Mouse (Mus musculus): ENCODE measurements around the gene Bcas3. TPM values are rescaled to one million over a fixed set of nuclear protein-coding genes. Genes with fewer than 3 reads are reported as not detected.

Gene Bcas3
- polyA plus RNA-seq, 1 experiment from 2014 or later = 13.6 TPM

DNA sequence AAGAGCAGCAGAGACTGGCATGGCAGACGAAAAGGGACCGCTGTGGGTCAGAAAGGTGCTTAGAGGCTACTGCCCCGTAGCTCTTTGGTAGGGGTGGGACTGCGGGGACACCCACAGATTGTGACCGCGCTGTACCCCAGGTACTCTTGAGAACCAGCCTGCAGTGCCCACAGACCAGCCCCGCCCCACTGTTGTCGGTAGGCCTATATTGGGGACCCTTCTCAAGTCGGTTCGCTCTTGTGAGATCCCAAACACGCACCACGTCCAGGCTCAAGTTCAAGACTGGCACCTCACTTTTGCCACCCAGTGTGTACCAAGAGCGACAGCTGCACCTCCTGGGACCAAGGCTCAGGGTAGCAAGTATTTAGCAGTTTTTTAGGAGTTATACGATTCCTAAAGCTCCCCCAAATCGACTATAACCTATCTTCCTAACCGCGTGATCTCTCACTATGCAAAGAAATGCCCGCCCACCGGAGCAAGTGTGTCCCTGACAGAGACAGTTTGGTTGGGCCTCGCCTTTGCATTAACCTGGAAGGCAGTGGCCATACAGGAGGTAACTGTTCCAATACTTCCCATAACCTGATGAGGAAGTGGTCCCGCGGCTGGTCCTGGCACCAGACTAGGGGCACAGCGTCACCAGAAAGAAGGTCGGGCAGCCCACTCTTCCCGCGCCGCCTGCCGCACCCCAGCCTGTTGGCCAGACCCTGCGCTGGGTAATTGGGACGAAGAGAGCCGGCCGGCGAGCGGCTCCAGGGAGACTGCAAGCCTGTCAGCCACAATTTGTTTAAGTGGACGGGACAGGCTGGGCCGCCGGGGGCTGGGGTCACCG lies 475.9 kb downstream of the Bcas3 start:
- no peak for TF ChIP-seq CTCF (IDR thresholded peaks at IDR 0.05; ENCODE audit: low read depth)
- no peak for TF ChIP-seq EP300 (IDR thresholded peaks at IDR 0.05; ENCODE audit: low read depth)
- H3K4me2 ChIP-seq (ENCODE audit: low read depth, low read length) = no peak overlapping the region
- 13% methylated on average over 38 of the region's 38 CpGs for WGBS (ENCODE audit: insufficient replicate concordance)

GRCm38 (mm10) chr11:85829520-85830440 lies 476.8 kb downstream of the Bcas3 start:
- ATAC-seq (no peak), DNase-seq (peak; percentile 18)
- Histone ChIP-seq H3K27ac (ENCODE audit: low read depth) (no peak overlapping the region), H3K27me3 (ENCODE audit: insufficient read depth, low read length) (peaks cover 89% of the 10 kb centered on the region), H3K4me3 (ENCODE audit: low read depth, low read length) (peak overlapping the region; percentile 11; the same call in 1 of the 2 replicates), H3K4me2 (ENCODE audit: low read depth, low read length) (peak overlapping the region; percentile 55), H3K9ac (replicated peaks) (no peak overlapping the region), H3K36me3 (replicated peaks; ENCODE audit: insufficient read depth, low read length) (no peaks in the 10 kb centered on the region), H3K4me1 (ENCODE audit: insufficient read depth) (peaks cover 15% of the 10 kb centered on the region), H3K9me3 (ENCODE audit: low read length) (no peaks in the 10 kb centered on the region)
- TF ChIP-seq CTCF (IDR thresholded peaks at IDR 0.05; ENCODE audit: low read depth) (no peak), EP300 (IDR thresholded peaks at IDR 0.05; ENCODE audit: low read depth) (no peak)
- 4% methylated on average over 59 of the region's 61 CpGs for WGBS (ENCODE audit: insufficient replicate concordance)

More for the DNA sequence above, 475.9 kb downstream of the Bcas3 start:
- no peak for ATAC-seq
- DNase-seq = no peak
- Histone ChIP-seq H3K9me3 (ENCODE audit: low read length) (no peaks in the 10 kb centered on the region), H3K27ac (ENCODE audit: low read depth) (no peak overlapping the region), H3K36me3 (replicated peaks; ENCODE audit: insufficient read depth, low read length) (no peaks in the 10 kb centered on the region), H3K4me3 (ENCODE audit: low read depth, low read length) (no peak overlapping the region), H3K4me1 (ENCODE audit: insufficient read depth) (peaks cover 15% of the 10 kb centered on the region), H3K9ac (replicated peaks) (no peak overlapping the region), H3K27me3 (ENCODE audit: insufficient read depth, low read length) (peaks cover 80% of the 10 kb centered on the region)

DNA sequence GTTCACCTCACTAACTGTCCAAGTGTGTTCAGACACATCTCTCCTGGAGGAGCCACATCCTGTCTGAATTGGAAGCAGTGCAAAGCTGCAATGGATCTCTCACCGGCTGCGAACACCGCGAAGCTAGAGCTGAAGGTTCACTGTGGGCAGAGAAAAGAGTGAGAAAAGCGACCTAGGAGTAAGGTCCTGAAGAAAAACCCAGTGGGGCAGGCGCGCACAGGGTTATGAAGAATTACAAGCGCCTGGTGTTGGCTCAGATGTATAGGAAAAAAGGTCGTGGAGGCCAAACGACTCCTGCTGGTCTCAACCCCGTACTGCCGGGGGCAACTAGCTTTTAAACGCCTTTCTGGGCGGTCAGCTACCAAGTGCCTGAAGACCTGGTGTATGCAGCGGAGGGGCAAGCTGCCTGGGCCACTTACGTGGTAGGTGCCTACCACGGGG lies 478.0 kb downstream of the Bcas3 start:
- Histone ChIP-seq H3K36me3 (replicated peaks; ENCODE audit: insufficient read depth, low read length) (no peaks in the 10 kb centered on the region), H3K27me3 (ENCODE audit: insufficient read depth, low read length) (peaks cover 92% of the 10 kb centered on the region), H3K9ac (replicated peaks) (no peak overlapping the region), H3K4me1 (ENCODE audit: insufficient read depth) (peaks cover 15% of the 10 kb centered on the region), H3K9me3 (ENCODE audit: low read length) (no peaks in the 10 kb centered on the region), H3K4me2 (ENCODE audit: low read depth, low read length) (0 out of 2 replicates have a peak overlapping the region, but pooled peaks have one; percentile 9), H3K27ac (ENCODE audit: low read depth) (0 out of 2 replicates have a peak overlapping the region, but pooled peaks have one; percentile 13), H3K4me3 (ENCODE audit: low read depth, low read length) (no peak overlapping the region)
- ATAC-seq = no peak
- DNase-seq = peak; percentile 47
- TF ChIP-seq CTCF (IDR thresholded peaks at IDR 0.05; ENCODE audit: low read depth) = peak; percentile 53
- no peak for TF ChIP-seq EP300 (IDR thresholded peaks at IDR 0.05; ENCODE audit: low read depth)
- 8% methylated on average over 17 of the region's 17 CpGs for WGBS (ENCODE audit: insufficient replicate concordance)

DNA sequence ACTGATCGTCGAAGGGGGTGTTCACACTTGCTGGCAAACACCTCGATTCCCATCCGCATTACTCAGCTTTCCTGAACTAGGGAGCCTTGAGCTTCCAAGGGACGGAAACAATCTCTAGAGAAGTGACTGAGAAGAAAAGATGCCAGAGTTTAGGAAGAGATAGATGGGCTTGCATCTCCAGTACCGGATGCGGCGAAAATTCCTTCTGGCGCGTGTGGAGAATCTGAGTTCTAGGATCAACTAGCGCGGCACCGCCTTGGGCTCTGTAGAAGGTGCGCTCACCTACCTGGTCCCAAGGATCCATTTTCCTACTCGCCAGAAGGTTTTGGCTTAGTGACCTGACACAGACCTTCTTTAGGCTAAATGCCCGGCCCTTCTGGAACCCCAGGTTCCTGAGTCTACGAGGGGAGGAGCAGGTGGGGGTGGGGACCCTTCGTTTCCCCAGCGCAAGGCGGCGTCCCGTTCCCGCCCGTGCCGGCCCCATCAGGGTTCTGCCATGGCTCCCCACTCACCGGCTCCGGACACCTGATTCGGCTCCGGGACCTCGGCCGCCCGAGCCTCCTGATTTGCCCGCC lies 478.8 kb downstream of the Bcas3 start:
- Histone ChIP-seq H3K4me1 (ENCODE audit: insufficient read depth) (peaks cover 15% of the 10 kb centered on the region), H3K27me3 (ENCODE audit: insufficient read depth, low read length) (peaks cover 92% of the 10 kb centered on the region), H3K9me3 (ENCODE audit: low read length) (no peaks in the 10 kb centered on the region), H3K27ac (ENCODE audit: low read depth) (peak overlapping the region; percentile 76), H3K4me3 (ENCODE audit: low read depth, low read length) (peak overlapping the region; percentile 52), H3K4me2 (ENCODE audit: low read depth, low read length) (peak overlapping the region; percentile 62), H3K36me3 (replicated peaks; ENCODE audit: insufficient read depth, low read length) (no peaks in the 10 kb centered on the region), H3K9ac (replicated peaks) (peak overlapping the region; percentile 50)
- WGBS (ENCODE audit: insufficient replicate concordance) = 3% methylated on average over 32 of the region's 33 CpGs
- TF ChIP-seq CTCF (IDR thresholded peaks at IDR 0.05; ENCODE audit: low read depth) (no peak), EP300 (IDR thresholded peaks at IDR 0.05; ENCODE audit: low read depth) (no peak)
- ATAC-seq = no peak
- DNase-seq = no peak

- H3K27me3 ChIP-seq (ENCODE audit: insufficient read depth, low read length) = peaks cover 93% of the 10 kb centered on the region
- H3K4me1 ChIP-seq (ENCODE audit: insufficient read depth) = peaks cover 15% of the 10 kb centered on the region
- no peaks in the 10 kb centered on the region for H3K9me3 ChIP-seq (ENCODE audit: low read length)
- H3K4me2 ChIP-seq (ENCODE audit: low read depth, low read length) = peak within 1 kb of the TSS; percentile 62
- DNase-seq (peak; percentile 56), ATAC-seq (peak; percentile 47)
- H3K27ac ChIP-seq (ENCODE audit: low read depth) = peak within 1 kb of the TSS; percentile 76
- TF ChIP-seq EP300 (IDR thresholded peaks at IDR 0.05; ENCODE audit: low read depth) (no peak), CTCF (IDR thresholded peaks at IDR 0.05; ENCODE audit: low read depth) (peak; percentile 16; the same call in 1 of the 2 replicates)
- peak within 1 kb of the TSS; percentile 52 for H3K4me3 ChIP-seq (ENCODE audit: low read depth, low read length)
- no peaks in the 10 kb centered on the region for H3K36me3 ChIP-seq (replicated peaks; ENCODE audit: insufficient read depth, low read length)
- H3K9ac ChIP-seq (replicated peaks) = peak within 1 kb of the TSS; percentile 57
- 2% methylated on average over 46 of the region's 52 CpGs for WGBS (ENCODE audit: insufficient replicate concordance)
Observed at GRCm38 (mm10) chr11:85832231-85832924, 479.4 kb downstream of the Bcas3 start, which contains the start of gene Tbx2. Tbx2 (plus strand) TSS chr11:85832551.
